ENCODE assay signal across 7 mouse cellular contexts in the genomic region with DNA sequence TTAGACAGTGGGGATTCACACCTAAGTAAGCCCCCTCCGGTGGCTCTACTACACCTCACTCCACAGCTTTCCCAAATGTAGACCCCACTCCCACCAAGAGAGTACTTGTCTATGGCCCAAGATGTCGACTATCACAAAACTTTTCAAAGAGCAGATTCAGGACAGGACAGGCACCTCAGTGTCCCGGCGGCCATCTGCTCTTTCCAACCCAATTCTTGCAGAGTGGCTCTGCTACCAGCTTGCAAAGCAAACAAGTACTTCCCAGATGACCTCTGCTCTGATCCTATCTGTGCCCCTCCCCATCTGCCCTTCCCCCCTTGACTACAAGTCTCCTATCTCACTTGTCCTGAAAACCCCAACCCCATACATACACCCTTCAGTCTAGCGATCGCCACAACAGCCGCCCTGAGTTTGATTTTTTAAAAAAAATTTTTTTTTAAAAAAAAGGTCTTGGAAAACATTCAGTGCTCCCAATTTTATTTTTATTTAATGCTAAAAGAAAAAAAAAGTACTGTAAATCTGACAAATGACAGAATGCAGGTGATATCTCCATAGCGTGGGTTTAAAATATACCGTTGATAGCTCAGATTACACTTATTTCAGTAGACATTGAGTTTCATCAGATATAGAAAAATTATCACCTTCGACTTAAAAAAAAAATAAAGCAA. TPM values are rescaled to one million over a fixed set of nuclear protein-coding genes. Genes with fewer than 3 reads are reported as not detected.
DNase-seq lines count a peak whose midpoint lies in the region; ATAC-seq and TF ChIP-seq lines count a peak whose summit lies in the region.

No protein-coding gene starts in this region.

- H3K27ac ChIP-seq in CH12.LX (ENCODE audit: insufficient read depth, low read depth), result no peak overlapping the region
- no peak overlapping the region for H3K27ac ChIP-seq in forebrain, postnatal 0 days (ENCODE audit: low read depth, low read length)
- H3K27ac ChIP-seq in kidney, embryonic 15.5 days, result peak overlapping the region; percentile 38

- ATAC-seq in forebrain, postnatal 0 days, result no peak
- ATAC-seq in kidney, embryonic 15.5 days (replicated peaks; ENCODE audit: low FRiP score), result no peak

- DNase-seq in A20 (ENCODE audit: low read depth, low spot score) (peak; percentile 51), CH12.LX (ENCODE audit: extremely low read depth) (no peak)
- DNase-seq in forebrain, postnatal 0 days, result no peak
- DNase-seq in frontal cortex, adult 2 months (ENCODE audit: extremely low spot score in 1 of 2, low spot score in 1 of 2), result no peak
- DNase-seq in embryo, embryonic 11 days, result no peak

- TF ChIP-seq POLR2A in CH12.LX (IDR thresholded peaks at IDR 0.05; ENCODE audit: low read depth, low read length) (no peak), myocyte (IDR thresholded peaks at IDR 0.05; ENCODE audit: insufficient read length, low read depth) (peak; percentile 24)

- H3K27me3 ChIP-seq in CH12.LX (replicated peaks) (no peaks in the 10 kb centered on the region), myocyte (ENCODE audit: control insufficient read depth, insufficient read depth, insufficient read length) (no peaks in the 10 kb centered on the region)
- no peaks in the 10 kb centered on the region for H3K27me3 ChIP-seq in forebrain, postnatal 0 days (ENCODE audit: insufficient read depth, low read length)
- no peaks in the 10 kb centered on the region for H3K27me3 ChIP-seq in kidney, embryonic 15.5 days

- TF ChIP-seq CTCF in CH12.LX (conservative IDR thresholded peaks at IDR 0.05 in 1 of 2, IDR thresholded peaks at IDR 0.05 in 1 of 2; ENCODE audit: low read depth in 2 of 2, low read length in 2 of 2), result no peak
- no peak for TF ChIP-seq CTCF in forebrain, postnatal 0 days (IDR thresholded peaks at IDR 0.05; ENCODE audit: low read depth)

- dilution Hi-C loops in CH12.LX (cut with MboI; ENCODE audit: extremely low pct_ligation_motif_present, extremely low pct_unique_long_range_greater_than_20kb, low sequenced_read_pairs), result no loop called here

- H3K9ac ChIP-seq in CH12.LX (ENCODE audit: insufficient read depth, low read depth), result peak overlapping the region; percentile 78
- H3K9ac ChIP-seq in forebrain, postnatal 0 days, result peak overlapping the region; percentile 3; the same call in 1 of the 2 replicates
- peak overlapping the region; percentile 85 for H3K9ac ChIP-seq in kidney, embryonic 15.5 days

- peak overlapping the region; percentile 62 to 96 (median 89) for H3K4me3 ChIP-seq in CH12.LX (replicated peaks in 1 of 3; ENCODE audit: low read depth in 2 of 3, low read length in 2 of 3, poor library complexity in 1 of 3)
- peak overlapping the region; percentile 97 for H3K4me3 ChIP-seq in forebrain, postnatal 0 days (ENCODE audit: low read depth, low read length)
- peak overlapping the region; percentile 71 for H3K4me3 ChIP-seq in kidney, embryonic 15.5 days (replicated peaks)
- H3K4me3 ChIP-seq in myocyte, result peak overlapping the region; percentile 98

- H3K4me1 ChIP-seq in CH12.LX (ENCODE audit: control insufficient read depth in 1 of 2, insufficient read depth in 2 of 2), result peaks cover 13 to 32% of the 10 kb centered on the region in 2 experiments
- peaks cover 17% of the 10 kb centered on the region for H3K4me1 ChIP-seq in forebrain, postnatal 0 days (ENCODE audit: insufficient read depth)
- H3K4me1 ChIP-seq in kidney, embryonic 15.5 days, result peaks cover 68% of the 10 kb centered on the region

- no peak for TF ChIP-seq RAD21 in CH12.LX (IDR thresholded peaks at IDR 0.05; ENCODE audit: low read depth, low read length)

- TF ChIP-seq EP300 in CH12.LX (IDR thresholded peaks at IDR 0.05; ENCODE audit: low read length), result no peak

- H3K36me3 ChIP-seq in CH12.LX (replicated peaks in 1 of 2; ENCODE audit: control insufficient read depth in 1 of 2, insufficient read depth in 1 of 2, low read length in 1 of 2) (peaks cover 24 to 65% of the 10 kb centered on the region in 2 experiments), myocyte (ENCODE audit: control insufficient read depth, insufficient read depth) (peaks cover 38% of the 10 kb centered on the region)
- H3K36me3 ChIP-seq in forebrain, postnatal 0 days (ENCODE audit: insufficient read depth), result peaks cover 7% of the 10 kb centered on the region; the same call in 1 of the 2 replicates
- H3K36me3 ChIP-seq in kidney, embryonic 15.5 days, result peaks cover 42% of the 10 kb centered on the region

- in situ Hi-C loops in CH12.LX (cut with MboI; ENCODE audit: low pct_ligation_motif_present, low pct_unique_long_range_greater_than_20kb, low sequenced_read_pairs), result no loop called here

- WGBS in forebrain, postnatal 0 days, result 68% methylated on average over 10 of the region's 10 CpGs
- 32% methylated on average over 10 of the region's 10 CpGs for WGBS in kidney, embryonic 15.5 days

- H3K79me2 ChIP-seq in CH12.LX (replicated peaks; ENCODE audit: control insufficient read depth, extremely low read depth, insufficient read depth, poor library complexity, severe bottlenecking), result peaks cover 72% of the 10 kb centered on the region
- peaks cover 77% of the 10 kb centered on the region for H3K79me2 ChIP-seq in myocyte (ENCODE audit: control insufficient read depth, insufficient read depth)

- peak overlapping the region; percentile 93 for H3K4me2 ChIP-seq in CH12.LX (ENCODE audit: insufficient read depth, low read depth, poor library complexity, severe bottlenecking)
- H3K4me2 ChIP-seq in forebrain, postnatal 0 days (ENCODE audit: low read depth), result peak overlapping the region; percentile 99
- peak overlapping the region; percentile 91 for H3K4me2 ChIP-seq in kidney, embryonic 15.5 days
- H3K4me2 ChIP-seq in myocyte (ENCODE audit: low read depth), result peak overlapping the region; percentile 96

- no peak overlapping the region for H3ac ChIP-seq in myocyte (ENCODE audit: control insufficient read depth, insufficient read length)

- H3K9me3 ChIP-seq in CH12.LX (replicated peaks; ENCODE audit: low read length), result peaks cover 4% of the 10 kb centered on the region
- H3K9me3 ChIP-seq in forebrain, postnatal 0 days (ENCODE audit: low read length), result no peaks in the 10 kb centered on the region
- no peaks in the 10 kb centered on the region for H3K9me3 ChIP-seq in kidney, embryonic 15.5 days (replicated peaks)

TF ChIP-seq in CH12.LX, 34 proteins besides CTCF, POLR2A, EP300 and RAD21:
- TF ChIP-seq IRF4 (IDR thresholded peaks at IDR 0.05; ENCODE audit: low read depth, low read length) (no peak), CHD2 (IDR thresholded peaks at IDR 0.05; ENCODE audit: low read length) (no peak), UBTF (IDR thresholded peaks at IDR 0.05; ENCODE audit: low read depth, low read length) (no peak), CHD1 (IDR thresholded peaks at IDR 0.05; ENCODE audit: low read depth, low read length) (peak; percentile 30; the same call in 1 of the 2 replicates), MAZ (IDR thresholded peaks at IDR 0.05; ENCODE audit: low read depth, low read length) (no peak), USF1 (IDR thresholded peaks at IDR 0.05; ENCODE audit: low read depth, low read length) (no peak), ZC3H11A (IDR thresholded peaks at IDR 0.05; ENCODE audit: low read depth, low read length) (no peak), POLR2AphosphoS2 (IDR thresholded peaks at IDR 0.05; ENCODE audit: low read depth, low read length) (0 out of 2 replicates have a peak, but pooled peaks have one; percentile 37)

TF ChIP-seq in myocyte, 11 proteins besides CTCF, POLR2A, EP300 and RAD21:
- TF ChIP-seq TCF3 (IDR thresholded peaks at IDR 0.05; ENCODE audit: insufficient read length, low read depth), result no peak
- peak; percentile 45 for TF ChIP-seq POLR2AphosphoS2 (IDR thresholded peaks at IDR 0.05; ENCODE audit: insufficient read length, low read depth)
TF ChIP-seq in myocyte: peak in this region for 1.

RNA-seq across cellular contexts. Expression of a gene that starts 5.8 kb away (rescaled TPM):
- total RNA-seq in CH12.LX (2012; rRNA removed), result 20.2 and 28.6 TPM in 2 replicates
- total RNA-seq in CH12.LX (2014; rRNA removed), result 30.3 and 31.2 TPM in 2 replicates
- 17.8 and 19.9 TPM in 2 replicates for polyA plus RNA-seq in CH12.LX (2012; ENCODE audit: insufficient read length, low read depth)
- total RNA-seq in forebrain, postnatal 0 days (2014; rRNA removed), result 62.3 and 88.6 TPM in 2 replicates
- 6.8 and 8.4 TPM in 2 replicates for polyA plus RNA-seq in forebrain, postnatal 0 days (2015; fragmentation: Nextera tagmentation; extraction: Ambion mirVana)
- 12.3 and 13.3 TPM in 2 replicates for polyA plus RNA-seq in kidney, embryonic 15.5 days (2015; fragmentation: Nextera tagmentation; extraction: Ambion mirVana)
- 16.8 TPM for polyA plus RNA-seq in myocyte (2012; fragmentation: generic; extraction: Trizol)
- 36.5 and 40.8 TPM in 2 replicates for polyA plus RNA-seq in frontal cortex, adult 2 months (2012; rRNA removed)

Comparison
In these comparisons a context has a peak if more than half of its experiments do, and no peak if none do; other contexts are left out.
1. H3K9ac ChIP-seq: peak in every context shown above with its lines; median percentile 85 in kidney, embryonic 15.5 days; 78 in CH12.LX; 3 in forebrain, postnatal 0 days.